Mouse (Mus musculus) urinary bladder, adult 2 months (tissue): ENCODE results near the gene Tubb2a. TPM values are rescaled to one million over a fixed set of nuclear protein-coding genes. Genes with fewer than 3 reads are reported as not detected.
"Not testable (repeated sequence)": the region's sequence is repeated elsewhere in the genome, so short reads cannot be mapped to it uniquely, and the experiment has no call there.

Experiments used
- DNase-seq: peaks from one replicate; pipeline ENCODE4 v3.0.0; 2022; ENCODE audit warnings: low spot score
- polyA plus RNA-seq: library from polyadenylated mRNA; depleted of rRNA; stranded (reverse); fragments of >200 nt; gene quantifications from 2 replicates; pipeline ENCODE4 v1.2.3, GENCODE M21; 2012

Gene Tubb2a
- polyA plus RNA-seq, 1 experiment, result 213 TPM

DNA sequence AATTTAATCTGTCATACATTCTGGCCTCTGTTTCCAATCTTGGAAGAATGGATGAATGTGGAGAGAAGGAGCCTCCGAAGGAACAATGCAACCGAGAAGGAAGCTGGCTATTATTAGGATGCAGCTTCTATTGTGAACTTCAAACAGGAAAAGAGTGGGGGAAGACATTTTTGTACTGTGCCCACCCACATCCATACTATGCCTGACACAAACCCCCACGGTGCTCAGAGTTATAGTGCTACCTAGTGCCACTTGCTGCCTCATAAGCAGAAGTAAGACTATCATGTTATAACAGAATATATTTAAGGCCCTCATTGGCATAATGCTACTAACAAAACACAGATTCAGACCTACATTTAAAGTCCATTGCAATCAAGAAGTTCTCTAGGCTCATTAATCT is 11.6 kb upstream of the Tubb2a start:
- DNase-seq, result no peak

DNA sequence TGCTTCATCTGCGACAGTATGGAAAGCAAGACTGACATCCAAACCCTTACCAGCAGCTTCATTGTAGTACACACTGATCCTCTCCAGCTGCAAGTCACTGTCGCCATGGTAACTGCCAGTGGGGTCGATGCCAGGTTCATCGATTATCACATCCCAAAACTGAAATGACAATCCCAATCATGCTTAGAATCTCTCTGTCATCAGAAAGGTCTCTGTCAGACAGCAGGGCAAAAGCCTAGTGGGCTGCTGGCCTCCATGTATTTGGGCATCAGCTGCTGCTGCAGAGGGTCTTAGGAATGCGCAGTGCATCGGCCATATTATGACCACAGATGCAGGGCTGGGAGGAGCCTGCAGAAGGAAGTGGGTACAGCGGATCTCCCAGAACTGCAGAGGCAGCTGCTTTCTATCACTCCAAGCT is 11.1 kb upstream of the Tubb2a start:
- DNase-seq, result no peak

DNA sequence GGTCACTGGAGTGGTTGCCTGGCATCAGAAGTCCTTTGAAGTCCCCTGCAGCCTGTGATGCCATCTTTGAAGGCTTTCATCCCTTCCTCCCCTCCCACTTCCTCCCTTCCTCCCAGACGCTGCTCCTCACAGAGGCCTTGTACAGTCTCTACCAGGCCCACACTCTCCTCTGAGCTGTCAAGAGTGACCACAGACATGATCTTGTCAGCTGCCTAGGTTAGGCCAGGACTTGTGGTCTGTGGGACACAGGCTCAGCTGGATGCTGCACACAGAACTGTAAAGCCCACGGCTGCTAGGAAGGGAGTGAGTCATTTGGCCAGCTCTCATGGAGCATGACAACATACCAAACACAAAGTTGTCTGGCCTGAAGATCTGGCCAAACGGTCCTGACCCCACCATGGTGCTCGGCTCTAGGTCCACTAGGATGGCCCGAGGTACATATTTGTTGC is 10.4 kb upstream of the Tubb2a start:
- DNase-seq, result not testable (repeated sequence)

DNA sequence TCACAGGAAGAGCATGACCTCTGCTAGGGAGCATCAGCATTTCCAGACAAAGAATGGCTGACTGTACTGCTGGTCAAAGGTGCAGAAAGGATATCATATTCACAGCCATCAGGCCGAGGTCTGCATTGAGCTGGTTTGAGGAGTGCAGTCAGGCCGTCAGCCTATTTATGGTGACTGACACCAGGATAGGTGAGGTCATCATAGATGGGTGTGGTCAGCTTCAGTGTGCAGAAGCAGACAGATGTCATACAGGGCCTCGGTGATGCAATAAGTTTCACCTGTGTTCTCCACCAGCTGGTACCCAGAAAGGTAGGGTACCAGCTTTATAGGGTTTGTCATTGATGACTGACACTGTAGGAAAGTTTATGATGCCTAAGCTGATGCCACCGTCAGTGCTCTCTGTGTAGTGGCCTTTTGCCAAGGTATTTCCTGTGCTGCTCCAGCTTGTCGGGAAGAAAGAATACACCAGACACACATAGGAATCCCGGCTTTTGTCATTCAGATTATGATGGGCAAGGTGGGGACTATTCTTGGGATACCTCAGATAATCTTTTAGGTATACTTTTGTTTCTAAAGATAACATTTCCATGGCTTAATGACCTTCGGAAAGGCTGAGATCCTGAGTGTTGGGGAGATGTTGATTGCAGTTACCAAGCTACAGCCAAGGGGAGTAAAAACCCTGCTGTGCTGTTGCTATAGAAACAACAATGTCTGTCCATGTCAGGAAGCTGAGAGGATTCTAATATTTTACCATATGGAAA is 9.4 kb upstream of the Tubb2a start:
- DNase-seq, result no peak

DNA sequence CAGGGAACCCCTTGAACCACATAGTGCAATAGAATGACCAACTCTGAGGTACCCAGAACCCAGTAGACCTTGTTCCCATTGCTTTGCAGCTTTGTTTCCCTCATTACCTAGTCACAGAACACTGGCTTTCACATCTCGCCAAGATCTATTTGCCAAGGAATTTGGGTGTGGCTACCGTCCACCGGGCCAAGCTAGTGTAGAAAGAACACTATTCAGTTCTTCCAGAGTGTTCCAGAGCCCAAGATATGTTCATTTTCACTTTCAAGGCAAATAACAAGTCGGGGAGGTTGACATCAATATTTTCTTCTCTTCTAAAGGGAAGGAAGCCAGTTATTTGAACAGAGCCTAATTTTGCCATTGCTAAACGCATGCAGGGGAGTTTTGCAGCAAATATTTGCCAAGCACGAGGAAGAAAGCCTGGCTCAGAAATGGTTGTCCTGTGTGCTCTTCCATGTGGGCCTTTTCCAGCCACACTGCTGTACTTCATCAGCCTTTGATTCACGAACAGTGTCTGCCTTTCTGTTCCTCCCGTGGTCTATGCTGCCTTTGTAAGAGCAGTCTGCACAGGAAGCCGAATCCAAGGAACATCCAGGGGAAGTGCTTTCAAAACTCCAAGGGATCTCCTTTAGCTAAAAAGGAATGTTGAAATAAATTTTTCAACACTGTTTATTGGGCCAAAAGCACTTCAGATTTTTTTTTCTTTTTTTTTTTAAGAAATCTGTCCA is 6.4 kb upstream of the Tubb2a start:
- no peak for DNase-seq

DNA sequence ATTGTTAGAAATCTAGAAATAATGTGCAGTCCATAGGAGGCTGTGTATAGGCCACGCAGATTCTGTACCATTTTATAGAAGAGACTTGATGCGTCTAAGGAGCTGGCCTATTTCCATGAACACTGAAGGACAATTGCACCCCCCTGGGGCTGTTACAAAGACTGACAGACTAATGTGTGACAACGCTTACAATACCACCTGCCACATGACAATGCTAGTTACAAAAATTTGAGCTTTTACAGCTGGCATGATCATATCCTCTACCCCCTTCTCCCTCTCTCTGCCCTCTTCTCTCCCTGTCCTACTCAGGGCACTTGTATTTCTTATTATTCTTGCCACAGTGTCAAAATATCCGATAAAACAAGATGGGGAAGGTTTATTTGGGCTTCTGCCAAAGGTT is 4.1 kb upstream of the Tubb2a start:
- DNase-seq, result no peak

DNA sequence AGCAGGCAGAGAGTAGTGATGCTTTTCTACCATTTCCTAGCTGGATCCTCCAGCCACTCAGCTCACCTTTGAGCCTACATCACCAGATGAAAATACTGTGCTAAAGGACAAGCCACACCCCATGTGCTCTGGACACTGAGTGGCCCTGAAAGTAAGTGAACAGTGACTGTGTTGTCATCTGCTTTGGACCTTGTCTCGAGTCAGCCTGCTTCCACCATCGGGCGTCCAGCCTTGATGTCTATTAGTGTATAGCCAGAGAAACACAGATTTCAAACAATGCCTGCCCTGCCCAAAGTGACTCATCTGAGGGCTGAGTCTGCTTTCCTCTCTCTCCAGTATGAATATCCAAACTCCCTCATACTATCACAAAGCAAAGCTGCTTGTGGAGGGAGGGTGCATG is 2.0 kb upstream of the Tubb2a start:
- DNase-seq, result no peak

DNA sequence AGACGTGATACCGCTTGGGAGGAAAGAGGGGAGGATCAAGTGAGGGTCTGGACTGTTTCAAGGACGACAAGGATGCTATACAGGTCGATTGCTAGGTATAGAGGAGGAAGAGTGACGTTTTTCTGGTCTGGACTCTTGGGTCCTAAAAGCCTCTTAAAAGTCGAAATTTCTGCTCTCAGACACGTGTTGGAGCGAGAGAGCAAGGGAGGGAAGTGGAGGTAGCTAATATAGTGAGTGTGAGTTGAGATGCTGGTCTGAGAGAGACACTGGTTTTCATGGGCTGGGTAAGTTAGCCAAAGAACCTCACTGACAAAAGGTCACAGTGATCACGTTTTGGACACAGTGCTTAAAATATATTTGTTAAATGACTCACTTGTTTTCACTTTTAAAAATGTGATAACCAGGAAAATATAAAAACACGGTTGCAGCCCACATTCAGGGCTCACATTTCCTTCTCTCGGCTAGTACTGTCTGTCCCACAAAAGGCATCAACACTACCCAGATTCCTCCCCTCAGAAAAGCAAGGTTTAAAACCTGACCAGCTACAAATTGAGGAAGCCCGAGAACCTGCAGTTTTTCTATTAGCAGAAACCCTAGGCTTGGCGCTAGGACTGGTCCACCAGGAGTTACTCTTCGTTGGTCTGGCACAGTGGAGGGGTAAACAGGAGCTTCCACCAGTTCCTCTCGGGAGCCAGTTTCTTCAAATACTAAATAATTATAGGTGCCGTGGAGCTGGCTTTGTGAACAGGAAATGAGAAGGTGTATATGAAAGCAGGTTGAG is 883 bp upstream of the Tubb2a start:
- DNase-seq, result no peak

DNA sequence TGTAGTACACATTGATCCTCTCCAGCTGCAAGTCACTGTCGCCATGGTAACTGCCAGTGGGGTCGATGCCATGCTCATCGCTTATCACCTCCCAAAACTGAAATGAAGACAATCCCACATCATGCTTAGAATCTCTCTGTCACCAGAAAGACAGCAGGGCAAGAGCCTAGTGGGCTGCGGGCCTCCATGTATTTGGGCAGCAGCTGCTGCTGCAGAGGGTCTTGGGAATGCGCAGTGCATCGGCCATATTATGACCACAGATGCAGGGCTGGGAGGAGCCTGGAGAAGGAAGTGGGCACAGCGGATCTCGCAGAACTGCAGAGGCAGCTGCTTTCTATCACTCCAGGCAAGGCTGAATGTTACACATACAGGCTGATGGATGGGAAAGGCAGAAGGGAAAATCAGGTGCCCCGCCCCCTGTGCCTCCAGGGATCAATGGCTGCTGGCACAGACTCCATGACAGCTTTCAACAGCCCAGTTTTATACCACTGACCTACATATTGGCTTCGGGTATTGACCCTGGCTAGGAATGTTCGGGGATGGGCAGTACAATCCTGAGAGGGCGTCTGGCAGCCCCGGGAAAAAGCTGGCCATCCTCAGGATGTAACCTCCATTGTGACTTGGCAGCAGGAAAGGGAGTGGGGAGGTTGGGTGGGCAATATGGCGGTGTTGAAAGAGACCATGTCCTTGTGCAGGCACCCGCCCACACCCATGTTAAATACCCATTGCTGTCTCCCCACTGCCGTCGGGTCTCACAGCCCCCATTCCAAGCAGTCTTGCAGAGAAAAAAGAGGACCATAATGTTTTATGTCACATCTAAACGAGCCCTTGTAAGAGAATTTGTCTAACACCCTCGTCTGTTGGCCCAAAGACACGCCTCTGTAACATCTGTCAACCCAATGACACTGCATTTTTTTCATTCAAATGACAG is 981 bp downstream of the Tubb2a start:
- DNase-seq, result no peak

DNA sequence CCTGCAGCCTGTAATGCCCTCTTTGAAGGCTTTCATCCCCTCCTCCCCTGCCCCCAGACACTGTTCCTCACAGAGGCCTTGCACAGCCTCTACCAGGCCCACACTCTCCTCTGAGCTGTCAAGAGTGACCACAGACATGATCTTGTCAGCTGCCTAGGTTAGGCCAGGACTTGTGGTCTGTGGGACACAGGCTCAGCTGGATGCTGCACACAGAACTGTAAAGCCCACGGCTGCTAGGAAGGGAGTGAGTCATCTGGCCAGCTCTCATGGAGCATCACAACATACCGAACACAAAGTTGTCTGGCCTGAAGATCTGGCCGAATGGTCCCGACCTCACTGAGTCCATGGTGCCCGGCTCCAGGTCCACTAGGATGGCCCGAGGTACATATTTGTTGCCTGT is 1.9 kb downstream of the Tubb2a start:
- DNase-seq, result not testable (repeated sequence)

DNA sequence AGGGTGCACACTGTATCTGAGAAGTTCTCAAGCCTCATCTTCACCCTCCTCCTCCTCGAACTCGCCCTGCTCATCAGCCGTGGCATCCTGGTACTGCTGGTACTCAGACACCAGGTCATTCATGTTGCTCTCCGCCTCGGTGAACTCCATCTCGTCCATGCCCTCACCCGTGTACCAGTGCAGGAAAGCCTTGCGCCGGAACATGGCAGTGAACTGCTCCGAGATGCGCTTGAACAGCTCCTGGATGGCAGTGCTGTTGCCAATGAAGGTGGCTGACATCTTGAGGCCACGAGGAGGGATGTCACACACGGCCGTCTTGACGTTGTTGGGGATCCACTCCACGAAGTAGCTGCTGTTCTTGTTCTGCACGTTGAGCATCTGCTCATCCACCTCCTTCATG is 3.4 kb downstream of the Tubb2a start:
- not testable (repeated sequence) for DNase-seq

DNA sequence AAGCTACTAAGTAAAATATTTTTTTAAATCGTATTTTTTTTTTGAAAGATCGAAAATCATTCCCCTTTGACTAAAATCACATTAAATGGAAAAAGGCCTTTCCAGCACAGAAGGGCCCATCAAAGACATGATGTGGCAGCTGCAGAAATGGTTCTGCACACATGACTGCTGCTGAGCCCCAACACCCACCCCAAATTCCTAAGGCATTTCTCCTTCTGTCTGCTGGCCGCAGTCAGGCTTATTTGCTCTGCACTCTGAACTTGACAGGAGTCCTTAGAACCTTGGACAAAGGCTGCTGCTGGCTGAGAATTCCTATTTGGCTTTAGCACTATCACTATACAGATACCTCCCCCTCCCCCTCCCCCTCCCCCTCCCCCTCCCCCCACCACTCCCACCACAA is 5.0 kb downstream of the Tubb2a start:
- no peak for DNase-seq

DNA sequence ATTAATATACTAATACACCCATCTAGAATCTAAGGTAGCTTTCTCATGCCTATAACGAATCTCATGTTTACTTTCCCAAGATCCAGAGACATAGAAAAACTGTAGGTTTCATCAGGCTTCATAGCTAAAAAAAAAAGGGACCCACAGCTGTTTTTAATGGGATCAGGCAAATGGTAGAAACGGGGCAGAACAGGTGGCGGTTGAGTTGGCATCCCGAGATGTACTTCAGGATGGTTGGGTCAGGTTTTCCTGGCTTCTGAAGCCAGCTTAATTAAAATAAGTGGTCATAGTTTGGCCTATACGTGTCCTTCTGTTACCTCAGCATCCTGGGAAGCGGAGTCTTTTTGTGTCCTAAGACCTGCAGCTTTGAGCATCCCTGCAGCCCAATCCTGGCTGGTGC is 6.0 kb downstream of the Tubb2a start:
- DNase-seq, result no peak

DNA sequence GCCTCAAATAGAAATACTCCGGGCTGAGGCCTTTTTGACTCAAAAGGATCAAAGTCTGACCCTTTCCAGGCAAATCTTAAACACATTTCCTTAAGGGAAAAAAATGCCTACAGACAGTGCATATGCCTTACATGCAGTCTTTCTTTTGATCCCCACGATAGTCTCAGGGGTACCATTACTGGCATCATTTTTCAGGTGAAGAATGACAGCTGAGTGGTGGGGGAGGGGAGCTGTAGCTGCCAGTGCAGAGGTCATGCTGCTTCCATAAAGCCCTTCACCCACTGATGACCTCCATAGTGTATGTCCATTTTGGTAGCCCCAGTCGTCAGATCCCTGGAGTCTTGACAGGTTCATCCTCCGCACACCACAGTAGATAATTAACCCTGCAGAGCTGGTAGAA is 7.5 kb downstream of the Tubb2a start:
- DNase-seq, result no peak

DNA sequence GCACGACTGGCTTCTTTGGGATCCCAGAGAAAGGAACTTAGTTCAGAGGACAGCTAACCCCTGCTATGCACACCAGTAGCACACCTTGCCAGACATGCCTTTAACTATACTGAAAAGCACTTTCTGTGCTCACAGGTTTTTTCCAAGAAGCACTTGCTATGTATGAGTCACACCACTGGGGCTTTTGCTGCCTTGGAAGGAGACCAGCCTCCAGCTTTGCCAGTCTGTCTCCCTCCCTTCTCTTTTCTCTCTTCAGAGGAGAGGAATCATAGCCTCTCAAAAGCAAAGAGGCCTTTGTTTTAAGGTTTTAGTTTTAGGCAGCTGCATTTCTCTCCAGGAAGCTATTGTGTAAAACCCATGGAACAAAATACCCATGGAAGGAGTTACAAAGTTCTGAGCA is 11.5 kb downstream of the Tubb2a start:
- DNase-seq, result no peak

DNA sequence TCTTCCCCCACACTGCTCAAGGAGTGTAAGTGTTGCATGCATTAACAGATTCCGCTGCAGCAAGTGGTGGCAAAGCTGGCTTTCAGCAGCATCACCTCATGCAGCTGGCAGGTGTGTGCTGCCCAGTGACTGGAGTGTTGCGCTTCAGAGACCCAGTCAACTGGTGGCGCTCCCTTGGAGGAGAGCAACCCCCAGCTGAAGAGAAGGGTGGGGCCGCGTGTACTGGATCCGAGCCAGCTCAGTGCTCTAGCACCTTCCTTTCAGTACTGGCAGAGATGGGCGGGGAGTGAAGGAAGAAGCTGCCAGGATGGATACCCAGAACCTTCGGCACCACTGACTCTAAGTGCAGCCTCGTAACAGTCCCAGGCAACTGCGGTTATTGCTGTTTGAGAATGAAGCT is 15.3 kb downstream of the Tubb2a start:
- no peak for DNase-seq

DNA sequence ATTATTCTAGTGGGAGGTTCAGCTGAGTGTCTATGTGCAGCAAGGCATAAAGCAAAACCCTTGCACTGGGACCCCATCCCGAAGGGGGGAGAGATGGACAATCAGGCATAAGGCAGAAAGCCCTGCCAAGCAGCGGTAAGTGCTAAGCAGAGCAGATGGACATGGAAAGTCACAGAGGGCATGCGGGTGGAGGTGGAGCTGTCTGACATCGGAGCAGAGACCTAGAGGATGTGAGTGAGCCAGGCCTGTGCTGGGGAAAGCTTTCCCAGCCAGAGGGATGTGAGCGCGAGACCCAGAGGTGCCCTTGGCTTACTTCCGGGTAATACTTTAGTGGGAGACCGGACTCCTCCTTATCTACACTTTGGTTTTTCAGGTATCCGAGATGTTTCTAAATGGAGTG is 17.7 kb downstream of the Tubb2a start:
- no peak for DNase-seq

DNA sequence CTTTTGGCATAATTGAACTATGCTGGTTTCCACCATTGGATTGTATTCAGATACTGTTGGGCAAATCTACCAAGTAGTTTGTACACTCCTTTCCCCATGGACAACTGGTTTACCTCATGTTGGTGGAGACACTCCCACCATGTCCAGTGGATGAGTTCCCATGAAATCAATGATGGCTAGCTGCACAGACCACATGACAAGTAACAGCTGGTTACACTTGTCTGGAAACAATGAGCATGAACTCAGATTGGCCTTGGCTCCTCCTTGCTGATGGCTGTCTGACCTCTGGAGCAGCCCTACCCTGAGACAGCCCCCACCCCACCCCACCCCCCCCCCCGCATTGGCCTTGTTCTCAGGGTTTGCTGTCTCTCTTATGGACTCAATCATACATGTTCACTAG is 20.6 kb downstream of the Tubb2a start:
- no peak for DNase-seq

DNA sequence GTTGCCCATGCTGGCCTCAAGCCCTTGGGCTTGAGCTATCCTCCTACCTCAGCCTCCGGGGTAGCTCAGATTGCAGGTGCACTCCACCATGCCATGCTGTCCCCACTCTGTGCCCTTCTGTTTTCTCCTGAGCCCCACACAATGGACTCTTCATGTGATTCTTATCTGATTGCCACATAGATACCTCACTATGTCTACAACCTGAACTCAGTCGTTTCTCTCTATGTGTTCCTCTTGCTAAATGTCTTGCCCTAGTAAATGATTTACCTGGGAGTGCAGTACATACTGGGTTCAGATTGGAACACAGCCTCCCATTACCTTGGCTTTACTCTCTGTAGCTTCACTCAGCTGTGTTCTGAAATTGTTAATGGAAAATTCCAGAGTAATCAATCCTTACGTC is 22.8 kb downstream of the Tubb2a start:
- DNase-seq, result no peak

DNA sequence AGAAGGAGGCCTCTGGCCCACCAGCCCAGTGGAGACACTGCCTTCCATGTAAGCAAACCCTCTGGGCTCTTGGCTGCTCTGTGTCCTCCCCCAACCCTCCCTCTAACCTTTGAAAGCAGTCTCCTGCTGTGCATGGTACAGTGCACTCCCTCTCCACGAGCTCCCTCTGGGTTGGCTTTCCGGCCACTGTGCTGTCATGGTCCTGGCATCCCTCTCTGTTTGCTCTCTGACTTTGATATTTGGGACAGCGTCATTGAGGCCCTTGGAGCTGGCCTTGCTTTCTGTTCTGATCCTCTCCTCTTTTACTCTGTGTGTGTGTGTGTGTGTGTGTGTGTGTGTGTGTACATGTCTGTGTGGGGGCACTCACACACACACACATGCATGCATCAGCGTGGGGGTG is 23.4 kb downstream of the Tubb2a start:
- no peak for DNase-seq

DNA sequence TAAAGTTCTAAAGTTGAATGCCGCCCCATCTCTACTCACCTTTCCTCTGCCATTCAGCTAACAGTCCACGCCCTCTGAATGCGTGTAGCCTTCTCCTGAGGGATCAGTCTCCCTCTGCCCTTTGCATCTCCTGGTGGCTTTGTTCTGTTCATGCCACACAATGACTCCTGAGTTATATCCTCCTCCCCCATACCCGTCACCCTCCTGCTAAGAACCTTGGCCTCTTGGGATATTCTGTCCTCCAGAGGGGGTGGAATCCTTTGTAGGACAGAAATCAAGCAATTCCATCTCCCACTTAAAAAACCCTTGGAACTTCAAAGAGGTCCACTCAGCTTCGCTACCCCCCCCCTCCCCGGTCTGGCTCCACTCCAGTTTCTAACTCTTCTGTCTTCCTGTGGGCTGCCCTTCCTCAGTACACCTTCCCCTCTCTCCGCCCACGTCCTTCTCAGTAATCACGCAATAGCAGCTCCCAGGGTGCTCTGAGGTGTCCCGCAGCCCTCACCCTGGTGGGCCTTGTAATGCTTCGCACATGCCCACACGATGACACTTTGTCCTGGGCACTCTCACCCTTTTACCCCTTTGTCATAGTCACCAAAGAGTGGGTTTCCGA is 24.0 kb downstream of the Tubb2a start:
- no peak for DNase-seq
